8 mouse cellular contexts compared by ENCODE assay signal in the genomic region with DNA sequence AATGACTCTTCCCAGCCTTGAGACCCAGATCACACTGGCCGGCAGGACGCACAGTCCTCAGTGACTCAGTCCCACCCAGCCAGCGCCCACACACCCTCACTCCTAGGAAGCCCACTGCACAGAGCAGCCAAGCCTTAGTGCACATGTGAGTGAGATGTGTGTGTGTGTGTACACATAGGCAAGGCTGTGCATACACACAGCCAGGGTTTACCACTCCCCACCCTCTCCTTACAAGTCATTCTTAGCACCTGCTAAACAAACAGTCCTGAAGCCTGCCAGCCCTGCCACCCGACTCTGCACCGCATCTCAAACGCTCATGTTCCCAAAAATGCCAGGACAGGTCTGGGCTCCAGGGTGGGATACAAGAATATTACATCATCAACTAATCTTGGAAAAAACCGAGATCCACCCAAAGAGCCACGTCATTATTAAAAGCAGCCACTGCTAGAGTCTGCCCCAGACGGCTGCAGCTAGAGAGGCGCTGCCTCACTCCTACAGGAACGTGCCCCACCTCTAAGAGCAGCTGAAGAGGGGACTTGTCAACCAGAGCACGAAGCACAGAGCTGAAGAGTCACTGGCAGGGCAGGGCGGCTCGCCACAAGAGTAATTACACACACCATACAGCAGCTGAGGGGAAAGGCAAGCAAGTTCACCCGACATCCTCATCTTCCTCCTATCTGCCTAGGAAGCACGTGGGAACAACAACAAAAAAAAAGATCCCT. TPM values are rescaled to one million over a fixed set of nuclear protein-coding genes. Genes with fewer than 3 reads are reported as not detected.
DNase-seq lines count a peak whose midpoint lies in the region; ATAC-seq and TF ChIP-seq lines count a peak whose summit lies in the region.

No protein-coding gene starts in this region.

- H3K36me3 ChIP-seq in forebrain, embryonic 14.5 days (ENCODE audit: control insufficient read depth, insufficient read depth, low read length) = no peaks in the 10 kb centered on the region
- no peaks in the 10 kb centered on the region for H3K36me3 ChIP-seq in limb, embryonic 10.5 days
- no peaks in the 10 kb centered on the region for H3K36me3 ChIP-seq in neural tube, embryonic 14.5 days (ENCODE audit: control insufficient read depth, insufficient read depth, low read length)

- H3K4me2 ChIP-seq in forebrain, embryonic 14.5 days (ENCODE audit: low read length) = peak overlapping the region; percentile 21
- H3K4me2 ChIP-seq in neural tube, embryonic 14.5 days (ENCODE audit: low read depth, low read length) = peak overlapping the region; percentile 3; the same call in 1 of the 2 replicates

- peak; percentile 47 for DNase-seq in thymus, postnatal 14 days
- no peak for DNase-seq in thymus, postnatal 10 days (ENCODE audit: low spot score in 2 of 2)
- peak; percentile 71 for DNase-seq in forebrain, embryonic 14.5 days (ENCODE audit: low spot score)
- DNase-seq in limb, embryonic 10.5 days (ENCODE audit: low spot score) = no peak
- no peak for DNase-seq in layer of hippocampus, adult 2 months (ENCODE audit: low spot score in 2 of 2)
- DNase-seq in right cerebral cortex, postnatal 14 days = no peak
- no peak for DNase-seq in cerebellum, postnatal 14 days

- WGBS in forebrain, embryonic 14.5 days = 5% methylated on average over 16 of the region's 16 CpGs
- WGBS in limb, embryonic 10.5 days = 39% methylated on average over 16 of the region's 16 CpGs
- 13% methylated on average over 16 of the region's 16 CpGs for WGBS in neural tube, embryonic 14.5 days

- peak overlapping the region; percentile 43 for H3K9ac ChIP-seq in forebrain, embryonic 14.5 days (ENCODE audit: low read length)
- no peak overlapping the region for H3K9ac ChIP-seq in neural tube, embryonic 14.5 days (replicated peaks; ENCODE audit: low read depth, low read length)

- H3K27ac ChIP-seq in forebrain, embryonic 14.5 days (ENCODE audit: low read depth, low read length) = peak overlapping the region; percentile 70
- 0 out of 2 replicates have a peak overlapping the region, but pooled peaks have one; percentile 32 for H3K27ac ChIP-seq in limb, embryonic 10.5 days
- peak overlapping the region; percentile 69 for H3K27ac ChIP-seq in neural tube, embryonic 14.5 days (ENCODE audit: low read depth, low read length)
- no peak overlapping the region for H3K27ac ChIP-seq in layer of hippocampus, adult 2 months

- H3K27me3 ChIP-seq in forebrain, embryonic 14.5 days (replicated peaks; ENCODE audit: control insufficient read depth, insufficient read depth, low read length) = no peaks in the 10 kb centered on the region
- H3K27me3 ChIP-seq in limb, embryonic 10.5 days (ENCODE audit: low read depth, poor library complexity, severe bottlenecking) = no peaks in the 10 kb centered on the region
- no peaks in the 10 kb centered on the region for H3K27me3 ChIP-seq in neural tube, embryonic 14.5 days (ENCODE audit: control insufficient read depth, insufficient read depth, low read length)

- no peak overlapping the region for H3K4me3 ChIP-seq in forebrain, embryonic 14.5 days (ENCODE audit: low read depth, low read length)
- no peak overlapping the region for H3K4me3 ChIP-seq in limb, embryonic 10.5 days
- H3K4me3 ChIP-seq in neural tube, embryonic 14.5 days (ENCODE audit: low read depth, low read length) = no peak overlapping the region
- no peak overlapping the region for H3K4me3 ChIP-seq in layer of hippocampus, adult 2 months

- no peaks in the 10 kb centered on the region for H3K9me3 ChIP-seq in forebrain, embryonic 14.5 days (replicated peaks; ENCODE audit: control insufficient read depth, low read length)
- no peaks in the 10 kb centered on the region for H3K9me3 ChIP-seq in limb, embryonic 10.5 days (replicated peaks)
- H3K9me3 ChIP-seq in neural tube, embryonic 14.5 days (ENCODE audit: control insufficient read depth, low read length) = no peaks in the 10 kb centered on the region

- peak; percentile 83 for ATAC-seq in forebrain, embryonic 14.5 days
- ATAC-seq in neural tube, embryonic 14.5 days (ENCODE audit: low read depth) = peak; percentile 70

- TF ChIP-seq CTCF in layer of hippocampus, adult 2 months (conservative IDR thresholded peaks at IDR 0.05) = no peak

- H3K4me1 ChIP-seq in forebrain, embryonic 14.5 days (ENCODE audit: control insufficient read depth, insufficient read depth, low read length) = peaks cover 50% of the 10 kb centered on the region
- peaks cover 90% of the 10 kb centered on the region for H3K4me1 ChIP-seq in limb, embryonic 10.5 days
- peaks cover 58% of the 10 kb centered on the region for H3K4me1 ChIP-seq in neural tube, embryonic 14.5 days (ENCODE audit: control insufficient read depth, insufficient read depth, low read length)

RNA-seq across cellular contexts. Expression of gene Vav2, which starts 12.7 kb away (rescaled TPM):
- 7.4 and 8.9 TPM in 2 replicates for polyA plus RNA-seq in forebrain, embryonic 14.5 days (2014; fragmentation: Nextera tagmentation; extraction: Ambion mirVana)
- polyA plus RNA-seq in limb, embryonic 10.5 days (2016; fragmentation: Nextera tagmentation; extraction: Ambion mirVana) = 9.2 and 9.6 TPM in 2 replicates
- polyA plus RNA-seq in neural tube, embryonic 14.5 days (2014; fragmentation: Nextera tagmentation; extraction: Ambion mirVana) = 14.5 and 18.7 TPM in 2 replicates
- total RNA-seq in layer of hippocampus, adult 2 months (2021) = 10 to 100 TPM; 10.9 to 11.0 TPM

RNA-seq across cellular contexts. Expression of gene Brd3os, which starts 28.0 kb away (rescaled TPM):
- polyA plus RNA-seq in forebrain, embryonic 14.5 days (2014; fragmentation: Nextera tagmentation; extraction: Ambion mirVana) = 34.3 and 38.1 TPM in 2 replicates
- 5.2 and 7.6 TPM in 2 replicates for polyA plus RNA-seq in limb, embryonic 10.5 days (2016; fragmentation: Nextera tagmentation; extraction: Ambion mirVana)
- polyA plus RNA-seq in neural tube, embryonic 14.5 days (2014; fragmentation: Nextera tagmentation; extraction: Ambion mirVana) = 39.6 and 51.2 TPM in 2 replicates
- total RNA-seq in layer of hippocampus, adult 2 months (2021) = 10 to 100 TPM; 23.6 to 24.5 TPM

Comparison
In these comparisons a context has a peak if more than half of its experiments do, and no peak if none do; other contexts are left out.
1. DNase-seq: peak in thymus, postnatal 14 days (single experiment) and forebrain, embryonic 14.5 days (single experiment); none in thymus, postnatal 10 days (0 of 2), limb, embryonic 10.5 days (single experiment), layer of hippocampus, adult 2 months (0 of 2), right cerebral cortex, postnatal 14 days (single experiment) and cerebellum, postnatal 14 days (0 of 2).